Mouse (Mus musculus): Measurements from ENCODE around the gene Sptan1. TPM values are rescaled to one million over a fixed set of nuclear protein-coding genes. Genes with fewer than 3 reads are reported as not detected.

Sptan1 gene
- polyA plus RNA-seq, 1 experiment = 922 TPM

GRCm38 (mm10) chr2:30010840-30011281 lies 45.5 kb downstream of the Sptan1 start:
- Histone ChIP-seq H3K4me1 (ENCODE audit: control insufficient read depth, insufficient read depth, low read length) (peaks cover 14% of the 10 kb centered on the region), H3K27ac (ENCODE audit: insufficient read depth, low read length) (no peak overlapping the region), H3K27me3 (ENCODE audit: control insufficient read depth, insufficient read depth, low read length) (no peaks in the 10 kb centered on the region), H3K4me3 (replicated peaks; ENCODE audit: insufficient read depth, low read depth, low read length) (no peak overlapping the region)
- TF ChIP-seq POLR2A (IDR thresholded peaks at IDR 0.05; ENCODE audit: borderline replicate concordance, insufficient read depth, low read length) (no peak), CTCF (IDR thresholded peaks at IDR 0.05; ENCODE audit: borderline replicate concordance, insufficient read depth, low read depth, low read length) (no peak)
- peak; percentile 86 to 88 for DNase-seq
- 3% methylated on average over 8 of the region's 8 CpGs for WGBS

- WGBS = 14% methylated on average over 11 of the region's 11 CpGs
- no peak overlapping the region for H3K4me3 ChIP-seq (replicated peaks; ENCODE audit: insufficient read depth, low read depth, low read length)
- H3K4me1 ChIP-seq (ENCODE audit: control insufficient read depth, insufficient read depth, low read length) = peaks cover 14% of the 10 kb centered on the region
- TF ChIP-seq CTCF (IDR thresholded peaks at IDR 0.05; ENCODE audit: borderline replicate concordance, insufficient read depth, low read depth, low read length) (no peak), POLR2A (IDR thresholded peaks at IDR 0.05; ENCODE audit: borderline replicate concordance, insufficient read depth, low read length) (no peak)
- H3K27ac ChIP-seq (ENCODE audit: insufficient read depth, low read length) = no peak overlapping the region
- peak in 1 of 2 experiments; percentile 38 for DNase-seq
- no peaks in the 10 kb centered on the region for H3K27me3 ChIP-seq (ENCODE audit: control insufficient read depth, insufficient read depth, low read length)
These were observed 49.1 kb downstream of the Sptan1 start for GRCm38 (mm10) chr2:30014326-30014966.

GRCm38 (mm10) chr2:30025454-30025853 lies 60.1 kb downstream of the Sptan1 start:
- Histone ChIP-seq H3K27me3 (ENCODE audit: control insufficient read depth, insufficient read depth, low read length) (no peaks in the 10 kb centered on the region), H3K4me1 (ENCODE audit: control insufficient read depth, insufficient read depth, low read length) (no peaks in the 10 kb centered on the region), H3K27ac (ENCODE audit: insufficient read depth, low read length) (no peak overlapping the region), H3K4me3 (replicated peaks; ENCODE audit: insufficient read depth, low read depth, low read length) (no peak overlapping the region)
- no peak for DNase-seq
- 10% methylated on average over 4 of the region's 4 CpGs for WGBS
- TF ChIP-seq POLR2A (IDR thresholded peaks at IDR 0.05; ENCODE audit: borderline replicate concordance, insufficient read depth, low read length) (no peak), CTCF (IDR thresholded peaks at IDR 0.05; ENCODE audit: borderline replicate concordance, insufficient read depth, low read depth, low read length) (no peak)

DNA sequence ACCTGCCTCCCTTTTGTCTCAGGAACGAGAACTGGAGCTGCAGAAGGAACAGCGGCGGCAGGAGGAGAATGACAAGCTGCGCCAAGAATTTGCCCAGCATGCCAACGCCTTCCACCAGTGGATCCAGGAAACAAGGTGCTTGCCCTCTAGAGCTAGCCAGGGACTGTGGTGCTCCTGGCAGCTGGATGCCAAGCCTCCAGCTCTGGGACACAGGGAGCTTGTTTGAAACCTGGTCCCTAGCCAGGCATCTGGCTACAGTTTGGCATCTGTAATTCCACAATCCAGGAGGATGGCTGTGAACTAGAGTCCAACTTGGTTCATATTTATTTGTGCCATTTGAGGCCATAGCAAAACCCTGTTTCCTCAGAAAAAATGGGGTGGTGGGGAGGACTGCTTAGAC lies 61.6 kb downstream of the Sptan1 start:
- WGBS = 23% methylated on average over 5 of the region's 5 CpGs
- no peak for DNase-seq
- TF ChIP-seq POLR2A (IDR thresholded peaks at IDR 0.05; ENCODE audit: borderline replicate concordance, insufficient read depth, low read length) = no peak
- Histone ChIP-seq H3K4me1 (ENCODE audit: control insufficient read depth, insufficient read depth, low read length) (no peaks in the 10 kb centered on the region), H3K4me3 (replicated peaks; ENCODE audit: insufficient read depth, low read depth, low read length) (no peak overlapping the region), H3K27ac (ENCODE audit: insufficient read depth, low read length) (no peak overlapping the region), H3K27me3 (ENCODE audit: control insufficient read depth, insufficient read depth, low read length) (no peaks in the 10 kb centered on the region)

GRCm38 (mm10) chr2:30032244-30032846 lies 67.0 kb downstream of the Sptan1 start:
- no peak for DNase-seq
- TF ChIP-seq POLR2A (IDR thresholded peaks at IDR 0.05; ENCODE audit: borderline replicate concordance, insufficient read depth, low read length) = no peak
- peak; percentile 35; the same call in 1 of the 2 replicates for TF ChIP-seq CTCF (IDR thresholded peaks at IDR 0.05; ENCODE audit: borderline replicate concordance, insufficient read depth, low read depth, low read length)
- no peak overlapping the region for H3K27ac ChIP-seq (ENCODE audit: insufficient read depth, low read length)
- no peaks in the 10 kb centered on the region for H3K27me3 ChIP-seq (ENCODE audit: control insufficient read depth, insufficient read depth, low read length)
- H3K4me3 ChIP-seq (replicated peaks; ENCODE audit: insufficient read depth, low read depth, low read length) = no peak overlapping the region
- WGBS = 50% methylated on average over 11 of the region's 11 CpGs
- no peaks in the 10 kb centered on the region for H3K4me1 ChIP-seq (ENCODE audit: control insufficient read depth, insufficient read depth, low read length)

DNA sequence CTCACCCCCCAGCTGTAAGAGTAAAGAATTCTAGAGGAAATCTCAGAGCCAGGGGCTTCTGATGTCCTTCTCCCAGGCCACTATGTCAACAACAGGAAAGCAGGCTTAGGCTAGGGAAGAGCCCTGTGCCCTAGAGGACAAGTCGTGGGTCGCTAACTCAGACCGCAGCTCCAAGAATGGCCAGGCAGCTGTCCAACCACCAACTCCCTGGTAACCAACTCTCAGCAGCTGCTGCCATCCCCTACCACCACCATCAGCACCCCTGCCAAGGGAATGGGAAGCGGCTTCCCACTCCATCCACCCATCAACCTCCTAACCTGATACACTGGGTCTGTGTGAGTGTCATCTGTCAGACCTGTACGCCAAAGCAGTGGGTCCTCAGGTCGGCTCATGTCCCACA lies 67.6 kb downstream of the Sptan1 start:
- TF ChIP-seq POLR2A (IDR thresholded peaks at IDR 0.05; ENCODE audit: borderline replicate concordance, insufficient read depth, low read length) = no peak
- Histone ChIP-seq H3K27ac (ENCODE audit: insufficient read depth, low read length) (no peak overlapping the region), H3K4me1 (ENCODE audit: control insufficient read depth, insufficient read depth, low read length) (no peaks in the 10 kb centered on the region), H3K4me3 (replicated peaks; ENCODE audit: insufficient read depth, low read depth, low read length) (no peak overlapping the region), H3K27me3 (ENCODE audit: control insufficient read depth, insufficient read depth, low read length) (no peaks in the 10 kb centered on the region)
- no peak for DNase-seq
- WGBS = 22% methylated on average over 6 of the region's 6 CpGs

DNA sequence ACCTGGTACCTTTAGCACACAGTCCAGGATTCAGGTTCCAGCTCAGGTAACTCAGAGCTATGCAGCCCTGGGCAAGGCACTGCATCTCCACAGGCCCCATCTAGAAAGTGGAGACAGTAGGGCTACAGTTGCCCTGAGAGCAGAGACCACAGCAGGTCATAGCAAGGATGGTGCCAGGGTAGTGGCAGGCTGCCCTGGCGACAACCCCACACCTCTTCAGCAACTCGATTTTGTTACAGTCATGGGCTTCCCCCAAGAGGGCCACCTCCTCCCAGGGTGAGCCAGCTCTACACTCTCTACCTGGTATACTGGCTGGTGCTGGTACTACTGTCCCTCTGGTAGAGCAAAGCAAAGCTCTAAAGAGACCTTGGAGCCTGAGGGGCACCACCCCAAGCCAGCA lies 72.4 kb downstream of the Sptan1 start:
- H3K4me3 ChIP-seq (replicated peaks; ENCODE audit: insufficient read depth, low read depth, low read length) = no peak overlapping the region
- no peak overlapping the region for H3K27ac ChIP-seq (ENCODE audit: insufficient read depth, low read length)
- H3K4me1 ChIP-seq (ENCODE audit: control insufficient read depth, insufficient read depth, low read length) = no peaks in the 10 kb centered on the region
- 48% methylated on average over 2 of the region's 2 CpGs for WGBS
- no peaks in the 10 kb centered on the region for H3K27me3 ChIP-seq (ENCODE audit: control insufficient read depth, insufficient read depth, low read length)
- TF ChIP-seq POLR2A (IDR thresholded peaks at IDR 0.05; ENCODE audit: borderline replicate concordance, insufficient read depth, low read length) (no peak), CTCF (IDR thresholded peaks at IDR 0.05; ENCODE audit: borderline replicate concordance, insufficient read depth, low read depth, low read length) (no peak)
- DNase-seq = no peak

GRCm38 (mm10) chr2:30038370-30038769 lies 73.0 kb downstream of the Sptan1 start:
- TF ChIP-seq CTCF (IDR thresholded peaks at IDR 0.05; ENCODE audit: borderline replicate concordance, insufficient read depth, low read depth, low read length) (no peak), POLR2A (IDR thresholded peaks at IDR 0.05; ENCODE audit: borderline replicate concordance, insufficient read depth, low read length) (no peak)

More at GRCm38 (mm10) chr2:30038370-30038769, 73.0 kb downstream of the Sptan1 start:
- 94% methylated on average over 10 of the region's 10 CpGs for WGBS
- Histone ChIP-seq H3K27me3 (ENCODE audit: control insufficient read depth, insufficient read depth, low read length) (no peaks in the 10 kb centered on the region), H3K4me3 (replicated peaks; ENCODE audit: insufficient read depth, low read depth, low read length) (no peak overlapping the region), H3K4me1 (ENCODE audit: control insufficient read depth, insufficient read depth, low read length) (no peaks in the 10 kb centered on the region), H3K27ac (ENCODE audit: insufficient read depth, low read length) (no peak overlapping the region)
- no peak for DNase-seq
